Mouse (Mus musculus) limb, embryonic 10.5 days (tissue): ENCODE measurements around the gene Msh2. TPM values are rescaled to one million over a fixed set of nuclear protein-coding genes. Genes with fewer than 3 reads are reported as not detected.
"Not testable (repeated sequence)": the region's sequence is repeated elsewhere in the genome, so short reads cannot be mapped to it uniquely, and the experiment has no call there.

Experiments used
- DNase-seq: peaks from one replicate; pipeline ENCODE4 v3.0.0-alpha.2; 2017; ENCODE audit warnings: low spot score
- H3K27ac ChIP-seq: fragments of 300-500 bp; sonication (generic); 2 replicates; pipeline ENCODE4 v1.5.1; 2016; ENCODE audit warnings: mild to moderate bottlenecking
- H3K27me3 ChIP-seq: fragments of 300-500 bp; sonication (generic); 2 replicates; pipeline ENCODE4 v1.6.1; 2016; ENCODE audit warnings: low read depth, mild to moderate bottlenecking; ENCODE audit not compliant: poor library complexity, severe bottlenecking
- H3K36me3 ChIP-seq: fragments of 300-500 bp; sonication (generic); 2 replicates; pipeline ENCODE4 v1.6.1; 2016; ENCODE audit warnings: mild to moderate bottlenecking, moderate library complexity
- H3K4me1 ChIP-seq: fragments of 300-500 bp; sonication (generic); 2 replicates; pipeline ENCODE4 v1.6.1; 2016
- H3K4me3 ChIP-seq: fragments of 300-500 bp; sonication (generic); 2 replicates; pipeline ENCODE4 v1.5.1; 2016; ENCODE audit warnings: mild to moderate bottlenecking, moderate library complexity
- H3K9me3 ChIP-seq: fragments of 300-500 bp; sonication (generic); replicated peaks from 2 replicates; pipeline ENCODE4 v1.6.1; 2016; ENCODE audit warnings: mild to moderate bottlenecking
- WGBS: fragments of 180-500 bp; shearing (Covaris S2); methylation state at CpG from one replicate; pipeline ENCODE4 v1.1.7; 2016; 5-methylcytosine and 5-hydroxymethylcytosine counted together
- polyA plus RNA-seq: library from polyadenylated mRNA; unstranded; fragments of >200 nt; fragmentation: Nextera tagmentation; extraction: Ambion mirVana; gene quantifications from 2 replicates; pipeline ENCODE4 v1.2.1, GENCODE M21; 2016

The Msh2 gene
- polyA plus RNA-seq = 120 and 130 TPM in 2 replicates

DNA sequence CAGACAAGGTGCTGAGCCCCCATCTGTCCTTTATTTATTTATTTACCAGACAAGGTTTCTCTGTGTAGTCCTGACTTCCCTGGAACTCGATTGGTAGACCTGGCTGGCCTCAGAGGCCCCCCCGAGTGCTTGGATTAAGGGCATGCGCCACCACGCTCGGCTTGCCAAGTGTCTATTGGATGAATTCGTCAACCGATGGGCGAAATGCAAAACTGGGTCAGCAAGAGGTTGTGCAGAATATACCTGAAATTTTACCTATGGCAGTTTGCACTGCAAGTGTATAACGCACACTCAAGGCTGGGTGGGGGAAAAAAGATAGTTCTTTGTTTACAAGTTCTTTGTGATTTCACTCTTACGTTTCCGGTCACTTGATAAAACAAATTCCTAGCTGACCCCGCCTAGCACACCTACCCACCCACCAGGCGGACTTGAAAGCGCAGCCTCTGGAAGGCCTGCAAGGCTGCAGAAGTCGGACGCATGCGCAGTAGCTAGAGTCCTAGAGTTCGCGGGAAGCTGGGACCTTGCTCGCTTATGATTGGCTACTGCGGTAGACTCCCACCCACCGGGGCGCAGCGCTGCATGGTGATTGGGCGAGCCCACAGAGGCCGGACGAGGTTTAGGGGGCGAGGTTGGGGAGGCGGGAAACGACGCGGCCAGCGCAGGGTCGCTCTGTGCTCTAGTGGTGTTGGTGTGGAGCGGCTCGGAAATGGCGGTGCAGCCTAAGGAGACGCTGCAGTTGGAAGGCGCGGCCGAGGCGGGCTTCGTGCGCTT, at the start of gene Msh2:
TSS of gene Msh2 (plus strand) at position 441 of the 771 bp plus-strand sequence.
- peaks cover 32% of the 10 kb centered on the region for H3K4me1 ChIP-seq
- H3K36me3 ChIP-seq = peaks cover 28% of the 10 kb centered on the region
- under 1% methylated on average over 44 of the region's 44 CpGs for WGBS

DNA sequence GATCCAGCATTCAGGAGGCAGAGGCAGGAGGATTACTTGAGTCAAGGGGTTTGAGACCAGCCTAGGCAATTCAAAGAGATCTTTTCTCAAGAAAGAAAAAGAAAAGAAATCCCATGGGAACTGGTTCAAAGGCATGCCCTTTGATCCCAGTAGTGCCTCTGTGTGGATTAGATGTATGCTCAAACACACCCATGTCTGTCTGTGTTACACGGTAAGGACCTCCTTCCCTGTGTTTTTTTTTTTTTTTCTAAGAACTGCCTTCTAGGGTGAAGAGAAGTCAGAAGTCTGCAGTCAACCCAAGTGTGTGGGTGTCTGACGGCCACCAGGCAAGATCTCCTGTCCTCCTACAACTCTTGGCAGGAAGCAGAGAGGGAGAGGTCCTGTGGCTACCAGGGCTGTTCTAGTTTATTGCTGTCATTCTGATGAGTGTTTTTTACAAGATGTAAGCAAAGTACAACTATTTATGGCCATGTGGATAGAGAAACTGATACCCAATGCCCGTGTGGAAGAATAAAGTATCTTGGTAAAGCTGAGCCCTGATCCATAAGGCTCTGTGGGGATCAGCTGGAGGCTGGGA, 46.5 kb upstream of the Msh2 start:
- WGBS = 57% methylated on average over 3 of the region's 3 CpGs
- Histone ChIP-seq H3K27ac (no peak overlapping the region), H3K27me3 (no peaks in the 10 kb centered on the region), H3K36me3 (no peaks in the 10 kb centered on the region), H3K4me1 (peaks cover 12% of the 10 kb centered on the region; the same call in 1 of the 2 replicates), H3K4me3 (no peak overlapping the region), H3K9me3 (no peaks in the 10 kb centered on the region)
- no peak for DNase-seq

More for the DNA sequence above, at the start of gene Msh2:
- Histone ChIP-seq H3K4me3 (peak within 1 kb of the TSS; percentile 97), H3K27ac (peak within 1 kb of the TSS; percentile 96), H3K9me3 (no peaks in the 10 kb centered on the region), H3K27me3 (no peaks in the 10 kb centered on the region)
- peak; percentile 98 for DNase-seq

DNA sequence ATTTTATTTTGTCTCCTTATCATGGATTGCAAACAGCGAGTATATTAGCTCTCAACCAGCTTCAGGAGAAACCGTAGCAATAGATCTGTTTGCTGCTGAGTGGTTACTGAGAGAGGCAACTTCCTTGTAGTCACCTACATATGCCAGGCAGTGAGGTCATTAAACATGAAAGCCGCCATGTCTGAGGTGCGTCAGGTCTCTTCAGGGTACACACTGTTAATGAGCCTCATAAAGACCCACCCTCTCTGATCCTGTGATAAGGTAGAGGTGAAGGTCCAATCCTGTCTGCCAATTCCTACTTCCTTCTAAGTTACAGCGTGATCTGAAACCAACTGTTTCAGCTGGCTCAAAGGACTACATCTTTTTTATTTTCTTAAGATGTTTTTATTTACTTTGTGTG, 44.0 kb upstream of the Msh2 start:
- 0 out of 2 replicates have a peak, but pooled peaks cover 4% of the 10 kb centered on the region for H3K27me3 ChIP-seq
- no peaks in the 10 kb centered on the region for H3K36me3 ChIP-seq
- no peak overlapping the region for H3K4me3 ChIP-seq
- 82% methylated on average over 5 of the region's 5 CpGs for WGBS
- H3K9me3 ChIP-seq = no peaks in the 10 kb centered on the region
- H3K4me1 ChIP-seq = peaks cover 12% of the 10 kb centered on the region; the same call in 1 of the 2 replicates
- peak overlapping the region; percentile 66; the same call in 1 of the 2 replicates for H3K27ac ChIP-seq
- no peak for DNase-seq

DNA sequence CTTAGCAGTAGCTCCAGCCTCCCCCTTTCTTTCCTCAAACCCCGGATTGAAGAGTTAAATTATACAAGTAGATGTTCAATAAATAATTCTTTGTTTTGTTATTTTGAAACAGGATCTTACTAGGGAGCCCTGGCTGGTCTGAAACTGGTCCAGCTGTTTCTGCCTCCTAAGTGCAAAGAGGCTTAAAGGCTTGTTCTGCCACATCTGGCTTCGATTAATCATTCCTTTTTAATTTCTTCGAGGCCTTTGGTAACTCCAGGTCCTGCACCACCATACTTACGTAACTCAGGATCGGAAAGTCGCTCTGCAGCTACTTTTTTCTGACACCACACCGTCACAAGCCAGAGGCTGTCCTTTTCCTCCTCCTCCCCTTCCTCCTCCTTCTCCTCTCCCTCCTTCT, 43.4 kb upstream of the Msh2 start:
- Histone ChIP-seq H3K4me1 (peaks cover 12% of the 10 kb centered on the region; the same call in 1 of the 2 replicates), H3K36me3 (no peaks in the 10 kb centered on the region), H3K27ac (peak overlapping the region; percentile 66; the same call in 1 of the 2 replicates), H3K4me3 (no peak overlapping the region), H3K27me3 (peaks cover 6% of the 10 kb centered on the region; the same call in 1 of the 2 replicates), H3K9me3 (no peaks in the 10 kb centered on the region)
- 52% methylated on average over 7 of the region's 7 CpGs for WGBS
- DNase-seq = no peak

DNA sequence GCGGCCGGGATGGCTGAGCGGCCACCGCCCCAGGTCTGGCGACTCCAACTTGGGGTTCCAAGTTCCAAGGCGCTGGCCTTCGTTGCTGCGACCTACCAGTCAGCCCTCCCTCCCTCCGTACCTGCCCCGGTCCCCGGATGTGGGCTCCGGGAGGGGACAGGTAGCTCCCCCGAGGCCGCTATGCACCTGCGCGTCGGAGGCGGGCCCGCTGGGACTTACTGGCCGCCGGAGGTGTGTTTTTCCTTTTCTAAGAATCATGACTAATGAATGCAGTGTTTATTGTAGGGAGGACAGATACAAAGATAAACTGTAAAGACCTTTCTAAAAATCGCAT, 35.1 kb upstream of the Msh2 start:
- DNase-seq = no peak
- Histone ChIP-seq H3K4me1 (peaks cover 15% of the 10 kb centered on the region), H3K36me3 (no peaks in the 10 kb centered on the region), H3K27me3 (peaks cover 66% of the 10 kb centered on the region), H3K9me3 (no peaks in the 10 kb centered on the region), H3K4me3 (peak overlapping the region; percentile 69), H3K27ac (peak overlapping the region; percentile 80)
- 1% methylated on average over 20 of the region's 22 CpGs for WGBS

DNA sequence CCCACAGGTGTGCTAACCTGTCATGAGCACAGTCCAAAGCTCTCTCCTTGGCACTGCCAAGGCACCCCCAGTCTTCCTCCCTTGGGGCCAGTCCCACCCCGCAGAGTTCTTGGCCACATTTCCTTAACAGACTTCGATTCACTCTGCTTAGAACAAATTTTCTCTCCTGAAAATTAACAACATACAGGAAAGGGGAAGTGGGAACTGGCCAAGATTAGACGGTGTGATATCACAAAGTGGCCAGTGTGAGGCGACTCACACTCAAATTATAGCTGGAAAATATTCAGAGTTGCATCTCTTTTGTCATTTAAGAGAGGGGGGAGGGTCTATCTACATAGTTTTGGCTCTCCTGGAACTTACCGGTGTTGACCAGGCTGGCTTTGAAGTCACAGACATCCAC, 32.9 kb upstream of the Msh2 start:
- H3K4me3 ChIP-seq = no peak overlapping the region
- no peak for DNase-seq
- H3K27me3 ChIP-seq = peaks cover 55% of the 10 kb centered on the region
- no peak overlapping the region for H3K27ac ChIP-seq
- H3K4me1 ChIP-seq = peaks cover 15% of the 10 kb centered on the region
- H3K9me3 ChIP-seq = no peaks in the 10 kb centered on the region
- no peaks in the 10 kb centered on the region for H3K36me3 ChIP-seq
- WGBS = 82% methylated on average over 5 of the region's 5 CpGs

DNA sequence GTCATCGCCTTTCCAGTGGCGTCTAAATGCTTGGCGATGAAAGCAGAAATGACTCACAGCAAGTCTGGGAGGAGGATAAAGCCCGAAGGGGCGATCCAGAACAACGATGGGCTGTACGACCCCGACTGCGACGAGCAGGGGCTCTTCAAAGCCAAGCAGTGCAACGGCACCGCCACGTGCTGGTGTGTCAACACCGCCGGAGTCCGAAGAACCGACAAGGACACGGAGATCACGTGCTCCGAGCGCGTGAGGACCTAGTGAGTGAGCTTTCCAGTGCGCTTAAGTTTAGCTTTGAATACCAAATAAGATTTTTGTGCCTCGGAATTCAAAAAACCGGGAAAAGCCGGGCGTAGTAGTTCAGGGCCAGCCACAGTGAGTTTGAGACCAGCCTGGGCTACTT, 31.9 kb upstream of the Msh2 start:
- no peak overlapping the region for H3K27ac ChIP-seq
- H3K9me3 ChIP-seq = no peaks in the 10 kb centered on the region
- H3K4me1 ChIP-seq = peaks cover 15% of the 10 kb centered on the region
- no peak for DNase-seq
- no peaks in the 10 kb centered on the region for H3K36me3 ChIP-seq
- H3K4me3 ChIP-seq = no peak overlapping the region
- 96% methylated on average over 27 of the region's 27 CpGs for WGBS
- peaks cover 45% of the 10 kb centered on the region for H3K27me3 ChIP-seq

DNA sequence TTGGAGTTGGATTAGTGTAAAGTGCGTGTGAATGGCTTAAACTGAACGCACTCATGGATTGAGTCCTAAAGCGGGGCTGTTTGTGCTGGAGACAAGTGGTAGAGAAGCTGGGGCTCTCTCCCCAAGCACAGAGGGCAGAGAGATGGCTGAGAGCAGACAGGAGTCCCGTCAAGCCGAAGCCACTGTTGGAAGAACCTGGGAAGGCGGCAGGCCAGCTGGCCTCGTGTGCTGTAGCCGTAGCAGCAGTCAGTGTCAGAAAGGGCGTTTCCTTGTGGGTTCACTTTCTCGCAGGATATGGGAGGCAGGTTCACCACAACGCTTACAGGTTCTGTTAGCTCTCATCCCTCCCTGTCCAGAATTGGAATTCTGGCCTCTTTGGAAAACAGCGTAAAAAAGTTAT, 31.1 kb upstream of the Msh2 start:
- Histone ChIP-seq H3K27me3 (peaks cover 38% of the 10 kb centered on the region), H3K36me3 (no peaks in the 10 kb centered on the region), H3K9me3 (no peaks in the 10 kb centered on the region), H3K4me3 (no peak overlapping the region), H3K27ac (no peak overlapping the region), H3K4me1 (peaks cover 10% of the 10 kb centered on the region)
- 88% methylated on average over 12 of the region's 12 CpGs for WGBS
- DNase-seq = no peak

DNA sequence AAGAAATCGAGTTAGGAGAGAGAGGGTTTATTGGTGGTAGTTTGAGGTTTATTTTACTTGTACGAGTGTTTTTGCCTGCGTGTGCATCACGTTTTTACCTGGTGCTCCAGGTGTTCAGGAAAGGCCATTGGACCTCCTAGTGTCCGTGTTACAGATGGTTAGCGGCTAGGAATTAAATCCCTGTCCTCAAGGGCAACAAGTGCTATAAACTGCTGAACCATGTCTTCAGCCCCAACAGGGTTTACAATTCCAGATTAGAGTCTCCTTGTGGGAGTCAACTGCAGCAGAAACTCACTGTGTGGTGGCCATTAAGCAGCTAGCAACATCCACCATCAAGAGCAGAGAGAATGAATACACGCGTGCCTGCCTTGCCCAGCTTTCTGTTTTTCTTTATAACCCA, 29.4 kb upstream of the Msh2 start:
- Histone ChIP-seq H3K4me1 (no peaks in the 10 kb centered on the region), H3K27ac (no peak overlapping the region), H3K9me3 (no peaks in the 10 kb centered on the region), H3K4me3 (no peak overlapping the region), H3K36me3 (no peaks in the 10 kb centered on the region), H3K27me3 (peaks cover 20% of the 10 kb centered on the region)
- WGBS = 91% methylated on average over 8 of the region's 8 CpGs
- DNase-seq = no peak

DNA sequence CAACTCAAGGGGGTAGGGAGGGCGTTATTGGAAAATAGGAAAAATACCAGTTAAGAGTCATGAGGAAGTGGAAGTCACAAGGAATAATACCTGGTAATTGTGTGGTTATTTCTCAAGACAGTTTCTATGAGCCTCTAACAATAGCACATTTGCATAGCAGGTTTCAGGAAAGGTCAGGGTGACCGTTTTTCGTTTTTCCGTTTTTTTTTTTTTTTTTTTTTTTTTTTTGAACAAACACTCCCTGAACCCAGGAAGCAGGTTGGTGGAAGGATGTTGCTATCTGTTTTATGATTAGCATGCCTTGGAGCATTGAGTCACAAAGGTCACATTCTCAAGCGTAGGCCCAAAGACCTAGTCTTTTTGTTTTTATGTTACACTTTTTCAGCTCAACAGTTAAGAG, 16.5 kb upstream of the Msh2 start:
- not testable (repeated sequence) for H3K9me3 ChIP-seq, H3K4me1 ChIP-seq, H3K27me3 ChIP-seq, DNase-seq, H3K4me3 ChIP-seq, H3K36me3 ChIP-seq, H3K27ac ChIP-seq
- WGBS = 93% methylated on average over 5 of the region's 5 CpGs

DNA sequence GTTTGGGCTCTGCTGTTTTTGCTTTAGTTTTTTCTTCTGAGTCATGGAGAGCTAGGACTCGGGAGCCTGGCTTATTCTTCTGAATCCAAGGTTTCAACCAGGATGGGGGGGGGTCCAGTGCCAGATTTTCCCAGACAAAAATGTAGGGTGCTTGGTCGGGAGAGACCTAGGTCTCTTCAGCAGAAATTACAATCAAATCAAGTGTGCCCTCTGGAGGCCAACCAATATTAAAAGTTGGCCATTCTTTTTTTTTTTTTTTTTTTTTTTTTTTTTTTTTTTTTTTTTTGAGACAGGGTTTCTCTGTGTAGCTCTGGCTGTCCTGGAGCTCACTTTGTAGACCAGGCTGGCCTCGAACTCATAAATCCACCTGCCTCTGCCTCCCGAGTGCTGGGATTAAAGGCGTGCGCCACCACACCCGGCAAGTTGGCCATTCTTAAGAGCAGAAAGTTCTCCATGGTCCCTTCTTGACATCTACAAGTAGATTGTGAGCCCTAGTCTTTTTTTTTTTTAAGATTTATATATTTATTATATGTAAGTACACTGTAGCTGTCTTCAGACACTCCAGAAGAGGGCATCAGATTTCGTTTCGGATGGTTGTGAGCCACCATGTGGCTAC, 10.1 kb upstream of the Msh2 start:
- H3K27me3 ChIP-seq, H3K27ac ChIP-seq, H3K9me3 ChIP-seq, DNase-seq, H3K4me1 ChIP-seq, H3K4me3 ChIP-seq, H3K36me3 ChIP-seq: not testable (repeated sequence)
- WGBS = 90% methylated on average over 9 of the region's 9 CpGs

DNA sequence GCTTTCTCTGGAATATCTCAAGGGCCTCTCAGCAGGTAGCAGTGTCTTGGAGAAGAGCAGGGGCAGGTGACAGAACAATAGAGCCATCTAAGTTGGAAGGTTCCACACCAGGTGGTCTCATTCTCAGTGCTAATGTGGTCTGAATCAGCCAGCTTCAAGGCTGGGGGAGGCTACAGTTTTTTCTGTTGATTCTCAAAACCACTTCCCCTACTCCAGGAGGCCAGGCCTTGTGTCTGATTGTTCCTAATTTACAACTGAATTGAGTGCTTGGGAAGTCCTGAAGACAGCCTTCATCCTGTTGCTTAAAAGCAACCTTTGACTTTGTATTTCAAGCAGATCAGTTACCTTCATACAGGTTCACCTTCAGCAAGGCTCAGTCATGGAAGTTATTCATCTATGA, 7.9 kb upstream of the Msh2 start:
- H3K27ac ChIP-seq = no peak overlapping the region
- H3K36me3 ChIP-seq = no peaks in the 10 kb centered on the region
- peaks cover under 1% of the 10 kb centered on the region for H3K4me1 ChIP-seq
- H3K9me3 ChIP-seq = no peaks in the 10 kb centered on the region
- H3K4me3 ChIP-seq = no peak overlapping the region
- DNase-seq = no peak
- no peaks in the 10 kb centered on the region for H3K27me3 ChIP-seq

DNA sequence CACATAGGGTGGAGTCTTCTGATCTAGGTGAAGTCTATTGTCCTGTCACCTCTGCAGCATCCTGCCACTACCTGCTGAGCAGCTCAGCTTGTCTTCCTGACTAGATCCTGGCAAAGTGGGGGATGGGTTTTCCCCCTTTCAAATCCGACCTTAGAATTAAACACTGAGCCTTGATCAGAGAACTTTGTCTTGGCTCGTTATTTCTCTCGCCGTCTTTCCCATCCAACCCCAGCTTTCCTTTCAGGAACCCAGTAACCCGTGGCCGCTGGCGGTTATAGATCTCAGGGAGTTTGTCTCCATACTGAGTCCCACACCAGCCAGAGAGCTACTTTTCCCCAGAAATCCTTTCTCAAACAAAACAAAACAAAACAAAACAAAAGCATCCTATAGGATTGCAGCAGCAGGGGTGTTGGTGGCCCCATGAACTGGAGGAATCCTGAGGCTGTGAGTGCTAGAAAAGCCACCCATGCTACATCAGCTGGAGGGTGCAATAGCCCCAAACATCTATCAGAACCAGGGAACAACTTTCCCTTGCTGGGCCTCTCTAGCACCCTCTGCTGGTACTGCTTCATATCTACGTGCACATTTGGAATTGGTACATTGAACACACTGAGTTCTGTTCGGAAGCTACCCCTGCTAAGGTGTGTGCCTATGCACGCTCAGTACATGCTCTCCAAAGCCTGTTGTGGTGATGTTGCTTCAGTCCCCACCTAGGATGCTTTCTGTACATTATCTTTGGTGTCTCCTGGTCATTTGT, 6.9 kb upstream of the Msh2 start:
- Histone ChIP-seq H3K4me1 (peaks cover 5% of the 10 kb centered on the region), H3K9me3 (no peaks in the 10 kb centered on the region), H3K27ac (no peak overlapping the region), H3K27me3 (no peaks in the 10 kb centered on the region), H3K4me3 (no peak overlapping the region), H3K36me3 (no peaks in the 10 kb centered on the region)
- DNase-seq = peak; percentile 60
- WGBS = 88% methylated on average over 10 of the region's 10 CpGs
